Mouse (Mus musculus) G1E (cell line): ENCODE measurements around the gene Reln.

ENCODE experiments used
- CTCF ChIP-seq: IDR thresholded peaks from 2 replicates; pipeline ENCODE4 v1.5.1; 2012; ENCODE audit warnings: low read depth, low read length, inconsistent platforms, mixed read lengths
- GATA1 ChIP-seq: IDR thresholded peaks from 2 replicates; pipeline ENCODE4 v1.6.1; 2012; ENCODE audit warnings: borderline replicate concordance, low read length, inconsistent platforms, mixed read lengths
- GATA2 ChIP-seq: IDR thresholded peaks from 2 replicates; pipeline ENCODE4 v1.6.1; 2012; ENCODE audit warnings: low read depth, low read length, inconsistent platforms, borderline replicate concordance
- POLR2AphosphoS5 ChIP-seq: IDR thresholded peaks from 2 replicates; pipeline ENCODE4 v1.6.1; 2012; ENCODE audit warnings: low read depth, low read length, inconsistent platforms; ENCODE audit not compliant: insufficient replicate concordance
- TAL1 ChIP-seq: conservative IDR thresholded peaks from 2 replicates; pipeline ENCODE4 v1.6.1; 2012; ENCODE audit warnings: low read depth, low read length, inconsistent platforms, mixed read lengths

DNA sequence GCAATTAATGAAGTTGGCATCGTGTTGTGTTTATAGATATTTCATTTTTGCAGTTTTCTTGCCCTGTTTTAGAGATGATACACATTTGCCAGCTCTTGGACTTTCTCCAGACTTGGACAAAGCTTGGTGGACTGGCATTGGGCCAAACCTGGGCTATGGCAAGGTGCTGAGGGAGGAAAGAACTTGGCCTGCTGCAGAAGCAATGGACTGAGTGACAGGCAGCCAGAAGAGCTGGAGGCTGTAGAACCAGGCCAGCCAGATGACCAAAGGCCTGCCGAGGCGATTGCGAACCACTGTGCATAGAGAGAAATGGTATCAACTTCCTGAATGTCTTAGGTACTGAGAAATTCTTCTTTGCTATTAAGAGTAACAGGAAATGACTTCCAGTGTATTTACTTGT lies 318.8 kb downstream of the Reln start:
- TF ChIP-seq CTCF, result no peak
- TF ChIP-seq GATA1, result no peak
- no peak for TF ChIP-seq GATA2
- no peak for TF ChIP-seq TAL1
- no peak for TF ChIP-seq POLR2AphosphoS5
